Mouse (Mus musculus) midbrain, embryonic 14.5 days (tissue): Measurements from ENCODE around the gene Noct. TPM values are rescaled to one million over a fixed set of nuclear protein-coding genes. Genes with fewer than 3 reads are reported as not detected.

Source experiments
- microRNA-seq: library from miRNA; unstranded; fragments of <30 nt; microRNA quantifications from one replicate; pipeline ENCODE4, GENCODE M21; 2016
- polyA plus RNA-seq: library from polyadenylated mRNA; unstranded; fragments of >200 nt; fragmentation: Nextera tagmentation; extraction: Ambion mirVana; gene quantifications from 2 replicates; pipeline ENCODE4 v1.2.1, GENCODE M21; 2014

Gene Noct
- polyA plus RNA-seq, 1 experiment from 2014 or later: 31.7 TPM

Small RNAs within 50 kb of the gene (microRNA-seq; reads per million reads assigned to microRNA genes)
- gene Gm24282: not detected

Other genes starting within 250 kb of the Noct start
- 28.6 and 37.3 TPM in 2 replicates for gene Elf2, start 116.2 kb downstream of the Noct start, polyA plus RNA-seq
- gene Mgarp, start 172.3 kb downstream of the Noct start, polyA plus RNA-seq: 2.6 and 4.6 TPM in 2 replicates
- 796 and 925 TPM in 2 replicates for gene Ndufc1, start 184.5 kb downstream of the Noct start, polyA plus RNA-seq
- 37.9 and 41.5 TPM in 2 replicates for gene Naa15, start 190.7 kb downstream of the Noct start, polyA plus RNA-seq